Mouse (Mus musculus) naive thymus-derived CD4-positive, alpha-beta T cell, adult 5 months (primary cell): Measurements from ENCODE around the gene Rgs17. TPM values are rescaled to one million over a fixed set of nuclear protein-coding genes. Genes with fewer than 3 reads are reported as not detected.

ENCODE experiments used
- polyA plus RNA-seq: library from polyadenylated mRNA; unstranded; fragments of 100-300 nt; shearing (Covaris generic); gene quantifications from one replicate; pipeline ENCODE4 v1.2.1, GENCODE M21; 2017

The Rgs17 gene
- polyA plus RNA-seq = not detected

DNA sequence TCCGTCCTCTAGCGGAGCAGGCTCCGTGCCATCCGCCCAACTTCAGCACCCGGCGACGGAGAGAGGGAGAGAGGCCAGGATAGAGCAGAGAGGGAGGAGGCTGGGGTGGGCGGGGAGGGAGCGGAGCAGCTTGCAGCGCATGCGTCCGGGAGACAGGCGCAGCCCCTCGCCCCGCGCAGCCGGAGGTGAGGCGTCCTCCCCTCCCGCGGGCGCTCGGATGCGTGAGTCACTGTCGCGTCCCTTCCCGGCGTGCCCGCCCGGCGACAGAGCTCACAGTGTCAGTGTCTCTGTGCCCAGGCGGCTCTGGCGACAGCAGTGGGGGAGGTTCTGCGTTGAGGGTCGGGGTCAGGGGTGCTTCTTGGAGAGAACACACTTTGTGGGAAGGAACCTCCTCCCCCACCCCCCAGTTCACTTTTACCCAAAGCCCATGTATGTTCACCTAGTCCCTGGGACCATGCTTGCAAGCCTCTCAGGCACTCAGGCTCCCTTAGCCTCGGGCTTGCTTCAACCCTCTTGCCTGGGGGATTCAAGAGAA, at the start of gene Rgs17:
TSS of gene Rgs17 (minus strand) at position 107 of the 535 bp plus-strand sequence.

DNA sequence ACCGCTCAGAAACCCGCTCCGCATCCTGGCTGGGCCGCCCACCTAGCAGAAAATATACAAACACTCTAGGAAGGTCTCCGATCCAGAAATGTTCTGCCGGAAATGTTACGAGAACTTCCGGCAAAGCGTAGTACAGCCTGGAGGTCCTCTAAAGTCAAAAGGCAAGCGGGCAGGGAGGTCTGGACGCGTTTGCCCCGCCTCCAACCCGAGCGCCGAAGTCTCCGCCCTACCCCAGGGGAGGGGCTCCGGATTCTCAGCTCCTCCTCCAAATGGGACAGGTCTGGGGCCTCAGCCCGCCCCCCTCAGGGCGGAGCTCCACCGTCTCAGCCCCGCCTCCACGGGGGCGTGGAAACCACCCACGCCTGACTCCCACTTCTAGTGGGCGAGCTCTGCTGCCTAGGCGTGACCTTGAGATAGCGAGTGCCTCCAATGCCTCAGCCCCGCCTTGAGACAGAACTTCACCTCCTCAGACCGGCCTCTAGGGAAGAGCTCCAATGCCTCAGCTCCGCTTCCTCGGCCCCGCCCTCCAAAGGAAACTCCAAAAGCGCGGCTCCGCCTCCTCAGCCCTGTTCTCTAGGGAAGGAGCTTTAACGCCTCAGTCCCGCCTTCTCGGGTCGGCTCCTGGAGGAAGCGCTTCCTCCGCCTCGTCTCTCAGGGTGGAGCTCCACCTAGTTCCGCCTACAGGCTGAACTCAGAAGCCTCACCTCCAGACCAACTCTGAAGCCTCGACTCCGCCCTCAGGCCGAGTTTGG, 98.3 kb downstream of the Rgs17 start, which contains the start of gene Mtrf1l:
TSS of gene Mtrf1l (minus strand) at position 171 of the 752 bp plus-strand sequence.

DNA sequence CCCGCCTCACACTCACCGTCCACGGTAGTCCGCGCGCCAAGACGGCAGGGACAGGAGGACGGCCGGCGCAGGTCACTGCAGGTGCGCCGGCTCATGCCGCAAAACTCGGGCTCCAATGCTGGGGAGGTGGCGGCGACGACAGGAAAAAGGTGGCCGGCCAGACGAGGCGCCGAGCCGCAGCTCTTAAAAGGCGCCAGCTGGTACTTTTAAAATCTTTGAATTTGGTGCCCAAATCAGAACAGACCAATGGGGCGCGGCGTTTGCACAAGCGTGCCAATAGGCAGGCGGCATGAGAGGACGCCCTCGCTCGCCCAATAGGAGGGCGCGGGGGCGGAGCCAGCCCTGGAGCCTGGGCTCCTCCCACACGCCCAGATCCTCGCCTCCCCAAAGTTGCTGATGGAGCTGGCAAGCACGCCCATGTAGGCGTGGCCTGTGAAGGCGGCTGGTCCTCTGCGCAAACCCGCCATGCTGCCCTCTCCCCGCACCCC, 116.9 kb downstream of the Rgs17 start, which contains the start of gene Fbxo5:
TSS of gene Fbxo5 (minus strand) at position 358 of the 488 bp plus-strand sequence.

Other genes with a start within 250 kb of the Rgs17 start
- 14.1 TPM for gene Fbxo5, start 116.8 kb downstream of the Rgs17 start, polyA plus RNA-seq
- gene Mtrf1l, start 98.5 kb downstream of the Rgs17 start, polyA plus RNA-seq = 11.8 TPM